Mouse (Mus musculus) midbrain, embryonic 16.5 days (tissue): ENCODE results near the gene Armcx4. TPM values are rescaled to one million over a fixed set of nuclear protein-coding genes. Genes with fewer than 3 reads are reported as not detected.
A peak's percentile ranks its signal among the peaks of the same experiment; 100 is the strongest.
"Not testable (repeated sequence)": the region's sequence is repeated elsewhere in the genome, so short reads cannot be mapped to it uniquely, and the experiment has no call there.

ENCODE experiments used
- ATAC-seq: fragments of 200-750 bp; cut with Nextera tagmentation; 2 replicates; pipeline ENCODE4 v1.8.0; 2017; ENCODE audit warnings: moderate TSS enrichment
- H3K27ac ChIP-seq: fragments of 300-500 bp; sonication (generic); 2 replicates; pipeline ENCODE4 v1.5.1; 2014; ENCODE audit warnings: mild to moderate bottlenecking, low read length, mixed read lengths
- H3K27me3 ChIP-seq: fragments of 300-500 bp; sonication (generic); 2 replicates; pipeline ENCODE4 v1.6.1; 2014; ENCODE audit warnings: low read depth, low read length, mixed read lengths; ENCODE audit not compliant: control insufficient read depth, insufficient read depth
- H3K36me3 ChIP-seq: fragments of 300-500 bp; sonication (generic); 2 replicates; pipeline ENCODE4 v1.6.1; 2014; ENCODE audit warnings: mild to moderate bottlenecking, low read length, moderate library complexity, mixed read lengths; ENCODE audit not compliant: control insufficient read depth, insufficient read depth
- H3K4me1 ChIP-seq: fragments of 300-500 bp; sonication (generic); 2 replicates; pipeline ENCODE4 v1.6.1; 2014; ENCODE audit warnings: mild to moderate bottlenecking, low read length, mixed read lengths; ENCODE audit not compliant: control insufficient read depth, insufficient read depth
- H3K4me2 ChIP-seq: fragments of 300-500 bp; sonication (generic); 2 replicates; pipeline ENCODE4 v1.6.1; 2014; ENCODE audit warnings: mild to moderate bottlenecking, low read length, mixed read lengths
- H3K4me3 ChIP-seq: fragments of 300-500 bp; sonication (generic); 2 replicates; pipeline ENCODE4 v1.5.1; 2014; ENCODE audit warnings: low read depth, mild to moderate bottlenecking, low read length, moderate library complexity, mixed read lengths
- H3K9ac ChIP-seq: fragments of 300-500 bp; sonication (generic); 2 replicates; pipeline ENCODE4 v1.6.1; 2014; ENCODE audit warnings: low read depth, low read length, mixed read lengths
- H3K9me3 ChIP-seq: fragments of 300-500 bp; sonication (generic); replicated peaks from 2 replicates; pipeline ENCODE4 v1.6.1; 2014; ENCODE audit warnings: mild to moderate bottlenecking, low read length, mixed read lengths; ENCODE audit not compliant: control insufficient read depth, poor library complexity, severe bottlenecking
- WGBS: fragments of 180-500 bp; shearing (Covaris S2); extraction: QIAGEN DNeasy Blood & Tissue Kit; methylation state at CpG from one replicate; pipeline ENCODE4 v1.1.7; 2014; 5-methylcytosine and 5-hydroxymethylcytosine counted together
- polyA plus RNA-seq: library from polyadenylated mRNA; unstranded; fragments of >200 nt; fragmentation: Nextera tagmentation; extraction: Ambion mirVana; gene quantifications from 2 replicates; pipeline ENCODE4 v1.2.1, GENCODE M21; 2015

Gene Armcx4
- polyA plus RNA-seq, 1 experiment from 2014 or later = 5.9 TPM

DNA sequence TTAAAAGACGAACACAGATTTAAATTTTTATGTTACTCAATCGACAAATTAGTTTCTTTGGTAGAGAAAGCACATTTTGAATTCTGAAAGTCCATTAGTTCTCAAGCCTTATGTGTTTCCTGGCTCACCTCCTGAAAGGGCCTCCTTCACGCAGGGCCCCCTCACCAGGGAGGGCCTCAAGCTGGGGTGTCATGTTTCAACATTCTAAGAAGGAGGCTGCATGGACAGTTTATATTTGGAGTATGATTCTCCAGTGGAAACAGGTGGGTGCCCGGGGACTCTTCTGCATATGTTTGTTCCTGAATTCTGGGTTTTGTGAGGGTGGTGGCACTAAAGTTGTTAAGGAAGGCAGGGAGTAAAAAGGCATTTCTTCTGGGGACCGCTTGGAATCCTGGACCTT, 1.4 kb upstream of the Armcx4 start:
- no peak for ATAC-seq
- Histone ChIP-seq H3K4me1 (peaks cover 9% of the 10 kb centered on the region; the same call in 1 of the 2 replicates), H3K9ac (peak overlapping the region; percentile 59), H3K36me3 (peaks cover 3% of the 10 kb centered on the region), H3K4me2 (peak overlapping the region; percentile 49), H3K27ac (peak overlapping the region; percentile 91), H3K27me3 (no peaks in the 10 kb centered on the region), H3K9me3 (no peaks in the 10 kb centered on the region), H3K4me3 (peak overlapping the region; percentile 30)
- WGBS = 35% methylated on average over 5 of the region's 5 CpGs

DNA sequence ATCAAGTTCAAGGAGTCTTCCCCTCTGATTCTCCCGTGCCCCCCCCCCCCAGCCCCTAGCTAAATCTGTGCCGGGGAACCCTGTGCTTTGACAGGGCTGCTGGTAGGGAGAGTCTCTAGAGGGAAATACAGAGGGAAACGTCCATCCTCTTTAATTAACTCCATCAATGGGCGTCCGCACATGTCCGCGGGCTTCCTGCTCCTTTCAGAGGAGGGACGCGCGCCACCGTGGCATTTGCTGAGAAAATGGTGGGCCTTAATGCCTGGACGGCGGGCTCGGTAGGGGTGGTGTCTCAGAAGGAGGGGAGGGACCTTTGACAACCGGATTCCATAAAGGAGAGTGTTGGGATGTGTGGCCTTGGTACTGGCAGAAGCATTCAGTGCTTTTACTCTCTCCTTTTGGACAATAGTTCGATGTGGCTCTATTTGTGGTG, 436 bp downstream of the Armcx4 start:
- peak; percentile 46; the same call in 1 of the 2 replicates for ATAC-seq
- Histone ChIP-seq H3K27ac (peak overlapping the region; percentile 91), H3K4me2 (peak overlapping the region; percentile 46), H3K27me3 (no peaks in the 10 kb centered on the region), H3K9ac (peak overlapping the region; percentile 81), H3K36me3 (peaks cover 3% of the 10 kb centered on the region), H3K9me3 (no peaks in the 10 kb centered on the region), H3K4me3 (peak overlapping the region; percentile 56), H3K4me1 (peaks cover 9% of the 10 kb centered on the region; the same call in 1 of the 2 replicates)
- 27% methylated on average over 8 of the region's 16 CpGs for WGBS

DNA sequence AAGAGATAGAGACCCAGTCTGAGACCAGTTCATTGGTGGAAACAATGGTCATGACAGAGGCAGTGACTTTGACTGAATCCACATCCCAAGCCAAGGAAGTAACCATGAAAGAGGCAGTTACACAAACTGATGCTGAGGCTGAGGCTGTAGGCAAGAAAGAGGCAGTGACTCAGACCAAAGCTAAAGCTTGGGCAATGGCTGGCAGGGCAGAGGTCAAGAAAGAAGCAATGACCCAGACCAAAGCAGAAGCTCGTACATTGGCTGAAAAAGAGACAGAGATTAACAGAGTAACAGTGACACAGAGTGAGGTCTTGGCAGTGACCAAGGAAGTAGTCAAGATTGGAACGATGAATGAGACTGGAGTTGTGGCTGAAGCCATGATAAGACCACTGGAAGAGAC, 3.4 kb downstream of the Armcx4 start:
- ATAC-seq = no peak
- H3K9ac ChIP-seq = no peak overlapping the region
- no peak overlapping the region for H3K27ac ChIP-seq
- no peaks in the 10 kb centered on the region for H3K27me3 ChIP-seq
- no peak overlapping the region for H3K4me3 ChIP-seq
- peaks cover 3% of the 10 kb centered on the region for H3K36me3 ChIP-seq
- H3K4me1 ChIP-seq = peaks cover 9% of the 10 kb centered on the region; the same call in 1 of the 2 replicates
- H3K4me2 ChIP-seq = no peak overlapping the region
- no peaks in the 10 kb centered on the region for H3K9me3 ChIP-seq
- WGBS = 83% methylated on average over 2 of the region's 2 CpGs

DNA sequence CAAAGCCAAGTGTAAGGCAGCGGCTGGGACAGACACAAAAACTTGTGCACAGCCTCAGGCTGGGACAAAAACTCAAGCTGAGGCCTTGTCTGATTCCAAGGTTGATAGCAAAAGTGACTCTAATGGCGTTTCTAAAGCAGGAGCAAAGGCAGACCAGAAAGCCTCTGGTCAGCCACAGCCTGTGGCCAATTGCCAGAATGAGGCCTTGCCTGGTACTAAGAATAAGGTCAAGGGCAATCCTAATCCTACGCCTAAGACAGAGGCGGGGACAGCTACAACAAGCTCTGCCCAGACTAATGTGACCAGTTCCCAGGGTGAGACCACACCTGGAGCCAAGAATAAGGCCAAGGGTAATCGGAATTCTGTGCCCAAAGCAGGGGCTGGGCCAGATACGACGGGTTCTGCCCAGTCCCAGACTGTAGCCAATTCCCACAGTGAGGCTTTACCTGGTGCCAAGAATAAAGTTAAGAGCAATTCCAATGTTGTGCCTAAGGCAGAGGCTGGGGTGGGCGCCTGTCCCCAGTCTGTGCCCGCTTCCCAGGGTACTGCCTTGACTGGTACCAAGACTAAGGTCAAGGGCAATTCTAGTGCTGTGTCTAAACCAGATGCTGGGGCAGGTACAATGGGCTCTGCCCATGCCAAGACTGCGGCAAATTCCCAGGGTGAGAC, 4.7 kb downstream of the Armcx4 start:
- Histone ChIP-seq H3K4me3 (no peak overlapping the region), H3K36me3 (peaks cover 6% of the 10 kb centered on the region)
- 82% methylated on average over 10 of the region's 10 CpGs for whole genome bisulfite sequencing

DNA sequence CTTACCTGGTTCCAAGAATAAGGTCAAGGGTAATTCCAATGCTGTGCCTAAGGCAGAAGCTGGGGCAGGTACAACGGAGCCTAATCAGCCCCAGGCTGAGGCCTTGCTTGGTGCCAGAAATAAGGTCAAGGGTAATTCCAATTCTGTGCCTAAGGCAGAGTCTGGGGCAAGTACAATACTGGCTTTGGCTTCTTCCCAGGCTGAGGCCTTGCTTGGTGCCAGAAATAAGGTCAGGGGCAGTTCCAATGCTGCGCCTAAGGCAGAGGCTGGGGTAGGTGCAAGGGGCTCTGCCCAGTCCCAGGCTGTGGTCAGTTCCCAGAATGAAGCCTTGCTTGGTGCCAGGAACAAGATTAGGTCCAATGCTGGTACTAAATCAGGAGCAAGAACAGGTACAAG, 5.2 kb downstream of the Armcx4 start:
- H3K36me3 ChIP-seq = peaks cover 7% of the 10 kb centered on the region
- no peak overlapping the region for H3K9ac ChIP-seq
- peaks cover 6% of the 10 kb centered on the region; the same call in 1 of the 2 replicates for H3K4me1 ChIP-seq
- no peak for ATAC-seq
- WGBS = 82% methylated on average over 2 of the region's 2 CpGs
- no peak overlapping the region for H3K4me2 ChIP-seq
- no peaks in the 10 kb centered on the region for H3K27me3 ChIP-seq
- no peaks in the 10 kb centered on the region for H3K9me3 ChIP-seq
- no peak overlapping the region for H3K4me3 ChIP-seq
- no peak overlapping the region for H3K27ac ChIP-seq

More for the DNA sequence above, 4.7 kb downstream of the Armcx4 start:
- H3K4me1 ChIP-seq = peaks cover 6% of the 10 kb centered on the region; the same call in 1 of the 2 replicates
- no peaks in the 10 kb centered on the region for H3K27me3 ChIP-seq
- no peak overlapping the region for H3K9ac ChIP-seq
- no peak overlapping the region for H3K4me2 ChIP-seq
- H3K9me3 ChIP-seq = no peaks in the 10 kb centered on the region
- H3K27ac ChIP-seq = no peak overlapping the region
- no peak for ATAC-seq

DNA sequence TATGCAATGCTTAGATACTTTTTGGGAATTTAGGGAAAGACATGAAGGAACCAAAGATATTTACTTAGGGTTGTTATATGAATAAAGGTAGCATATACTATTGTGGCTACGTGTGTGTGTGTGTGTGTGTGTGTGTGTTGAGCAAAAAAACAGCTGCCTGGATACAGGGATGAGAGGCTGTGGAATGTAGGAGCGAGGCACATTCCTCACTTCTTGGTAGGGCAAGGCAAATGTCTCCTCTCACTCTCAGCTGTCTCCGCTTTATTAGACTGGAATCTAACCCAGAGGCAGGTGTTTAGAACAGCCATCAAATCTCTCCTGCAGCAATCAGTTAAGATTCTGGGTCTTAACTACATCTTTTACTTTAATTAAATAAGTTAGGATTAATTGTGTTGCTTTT, 30.5 kb downstream of the Armcx4 start:
- Histone ChIP-seq H3K9ac (no peak overlapping the region), H3K36me3 (no peaks in the 10 kb centered on the region), H3K4me1 (no peaks in the 10 kb centered on the region), H3K27me3 (no peaks in the 10 kb centered on the region), H3K4me2 (no peak overlapping the region), H3K4me3 (no peak overlapping the region), H3K27ac (peak overlapping the region; percentile 33), H3K9me3 (no peaks in the 10 kb centered on the region)
- ATAC-seq = no peak
- 46% methylated on average over 3 of the region's 3 CpGs for WGBS

DNA sequence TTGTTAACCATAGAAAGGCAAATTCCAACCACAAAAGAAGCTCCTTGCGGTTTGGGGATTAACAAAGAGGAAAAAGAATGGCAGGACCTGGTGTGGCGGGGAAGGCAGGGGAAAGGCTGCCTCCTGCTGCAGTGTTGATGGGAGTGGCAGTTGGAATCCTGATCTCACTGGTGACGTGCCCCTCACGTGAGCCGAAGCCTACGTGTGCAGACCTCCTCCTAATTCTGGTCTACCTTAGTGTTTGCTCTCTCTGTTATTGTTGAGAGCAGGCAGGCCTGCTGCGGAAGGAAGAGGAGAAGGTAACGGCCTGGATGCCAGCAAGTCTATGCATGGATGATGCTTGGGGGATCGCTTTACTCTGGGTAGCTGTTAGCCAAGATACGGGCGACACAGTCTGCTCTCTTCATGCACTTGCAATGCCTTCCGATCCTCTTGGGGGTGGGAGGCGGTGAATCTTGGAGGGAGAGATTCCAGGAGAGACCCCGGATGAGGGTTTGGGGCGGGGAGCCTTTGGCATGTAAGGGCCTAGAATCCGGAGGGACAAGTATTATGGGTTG, 31.5 kb downstream of the Armcx4 start, which contains the start of gene Armcx1:
Gene Armcx1 (plus strand): TSS at position 212 of the 557 bp plus-strand sequence.
- H3K4me3 ChIP-seq = peak within 1 kb of the TSS; percentile 56
- H3K9me3 ChIP-seq = no peaks in the 10 kb centered on the region
- peak; percentile 97 for ATAC-seq
- H3K4me2 ChIP-seq = peak within 1 kb of the TSS; percentile 60
- no peaks in the 10 kb centered on the region for H3K36me3 ChIP-seq
- 16% methylated on average over 16 of the region's 16 CpGs for WGBS
- no peaks in the 10 kb centered on the region for H3K4me1 ChIP-seq
- peak within 1 kb of the TSS; percentile 94 for H3K27ac ChIP-seq
- no peaks in the 10 kb centered on the region for H3K27me3 ChIP-seq
- H3K9ac ChIP-seq = peak within 1 kb of the TSS; percentile 80

DNA sequence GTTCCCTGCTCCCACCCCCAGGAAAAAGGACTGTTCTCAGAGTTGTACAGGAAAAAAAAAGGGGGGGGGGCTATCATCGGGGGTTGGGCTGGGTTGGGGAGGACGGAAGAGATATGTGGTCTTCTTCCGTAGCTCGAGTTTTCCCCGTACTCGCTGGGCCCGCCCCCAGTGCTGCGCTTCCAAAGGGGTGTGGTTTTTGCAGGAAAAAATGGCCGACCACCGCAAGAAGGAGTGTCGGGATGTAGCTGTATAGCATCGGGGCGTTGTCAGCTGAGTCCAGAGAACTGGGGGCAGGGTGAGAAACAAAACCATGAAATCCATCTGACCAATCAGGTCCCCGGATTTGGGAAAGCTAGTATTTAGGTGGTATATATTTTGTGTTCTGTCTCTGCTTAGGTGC, 32.2 kb downstream of the Armcx4 start:
- Histone ChIP-seq H3K9ac (peak overlapping the region; percentile 80), H3K27me3 (no peaks in the 10 kb centered on the region), H3K4me1 (no peaks in the 10 kb centered on the region), H3K27ac (peak overlapping the region; percentile 94), H3K36me3 (no peaks in the 10 kb centered on the region), H3K4me3 (peak overlapping the region; percentile 56), H3K4me2 (peak overlapping the region; percentile 60), H3K9me3 (no peaks in the 10 kb centered on the region)
- WGBS = 10% methylated on average over 14 of the region's 14 CpGs
- ATAC-seq = peak; percentile 90

DNA sequence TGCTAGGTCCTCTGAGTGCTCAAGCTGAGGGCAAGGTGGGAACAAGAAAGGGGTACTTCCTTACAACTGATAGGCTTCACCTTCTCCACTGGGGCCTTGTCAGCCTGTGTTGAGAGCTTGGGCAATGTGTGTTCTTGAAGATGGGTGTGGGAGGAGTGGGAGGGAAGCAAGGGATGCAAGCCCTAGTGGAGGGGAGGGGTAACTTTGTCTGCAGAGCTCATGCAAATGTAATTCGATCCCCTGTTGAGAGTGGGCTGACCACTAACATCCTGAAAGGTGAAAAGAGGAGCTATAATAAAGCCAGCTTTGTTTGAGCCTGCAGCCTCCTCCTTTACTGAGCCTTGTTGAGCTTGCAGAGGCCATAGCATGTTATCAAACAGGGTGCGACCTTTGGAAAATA, 37.4 kb downstream of the Armcx4 start:
- H3K27me3 ChIP-seq, H3K36me3 ChIP-seq, ATAC-seq, H3K4me3 ChIP-seq, H3K4me1 ChIP-seq, H3K27ac ChIP-seq, H3K4me2 ChIP-seq, H3K9ac ChIP-seq, H3K9me3 ChIP-seq: not testable (repeated sequence)
- WGBS = 23% methylated on average over 1 of the region's 2 CpGs
